Mouse (Mus musculus): ENCODE results near the gene Supt5. TPM values are rescaled to one million over a fixed set of nuclear protein-coding genes. Genes with fewer than 3 reads are reported as not detected.
A peak's percentile ranks its signal among the peaks of the same experiment; 100 is the strongest.

The Supt5 gene
- total RNA-seq, 1 experiment from 2014 or later, result 136 TPM

DNA sequence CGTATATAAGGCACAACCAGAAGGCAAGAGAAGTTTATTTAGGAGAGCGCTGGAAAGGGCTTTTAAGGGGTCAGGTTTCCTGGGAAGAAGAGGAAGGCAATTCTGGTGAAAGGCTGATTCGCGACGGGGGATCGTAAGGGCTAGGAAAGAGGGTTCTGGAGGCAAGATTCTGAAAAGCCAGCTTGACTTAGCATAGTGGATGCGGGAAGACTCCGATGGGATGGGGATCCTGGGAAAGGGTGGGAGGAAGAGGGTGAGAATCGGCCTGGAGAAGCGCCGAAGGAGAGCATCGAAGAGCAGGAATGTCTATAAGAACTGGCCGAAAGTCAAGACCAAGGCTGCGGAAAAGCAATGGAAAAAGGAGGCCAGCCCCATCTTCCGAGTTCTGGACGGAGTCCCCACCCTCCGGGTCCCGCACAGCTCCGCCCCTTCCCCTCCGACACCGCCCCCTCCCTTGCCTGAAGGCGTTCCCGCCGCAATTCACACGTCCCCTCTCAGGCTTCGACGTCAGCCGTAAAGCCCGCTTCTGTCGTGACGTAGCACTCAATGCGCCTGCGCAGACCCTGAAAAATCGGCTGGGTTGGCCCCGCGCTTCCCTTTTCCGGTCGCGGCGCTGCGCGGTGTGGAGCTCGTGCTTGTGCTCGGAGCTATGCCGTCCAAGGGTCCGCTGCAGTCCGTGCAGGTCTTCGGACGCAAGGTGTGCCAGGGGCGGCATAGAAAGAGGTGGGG lies 11.8 kb upstream of the Supt5 start, which contains the start of gene Rps16:
TSS of gene Rps16 (plus strand) at position 498 of the 729 bp plus-strand sequence.
- peak; percentile 99 for DNase-seq

DNA sequence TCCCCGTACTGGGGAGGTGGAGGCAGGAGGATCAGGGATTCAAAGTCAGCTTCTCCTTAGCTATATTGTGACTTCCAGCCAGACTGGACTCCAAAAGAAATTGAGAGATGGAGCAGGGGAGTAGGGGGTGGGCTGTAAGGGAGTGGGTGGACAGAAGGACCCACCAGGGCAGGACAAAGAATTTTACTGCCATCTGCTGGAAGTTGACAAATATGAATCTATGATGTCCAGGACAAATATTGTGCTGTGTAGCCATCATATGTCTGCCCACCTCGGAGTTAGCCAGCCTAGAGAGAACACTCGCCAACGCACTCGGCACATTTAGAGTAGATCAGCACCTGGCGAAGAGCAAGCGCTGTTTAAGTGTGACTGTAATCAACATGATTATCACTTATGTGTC lies 10.1 kb upstream of the Supt5 start:
- no peak for DNase-seq

DNA sequence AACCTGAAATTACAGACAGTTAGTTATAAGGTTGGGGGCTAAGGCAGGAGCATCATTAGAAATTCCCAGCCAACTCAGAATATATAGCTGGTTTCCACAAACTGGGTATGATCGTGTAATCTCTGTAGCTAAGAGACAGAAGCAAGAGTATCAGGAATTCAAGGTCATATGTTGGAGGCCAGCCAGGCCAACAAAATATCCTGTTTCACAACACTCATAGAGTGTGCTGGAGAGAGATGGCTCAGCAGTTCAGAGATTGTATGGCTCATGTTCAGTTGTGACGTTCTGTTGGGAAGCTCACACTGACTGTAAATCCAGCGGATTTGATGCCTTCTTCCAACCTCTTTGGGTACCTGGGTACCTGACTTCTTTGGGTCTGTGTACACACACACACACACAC lies 9.2 kb upstream of the Supt5 start:
- peak; percentile 73 for DNase-seq

DNA sequence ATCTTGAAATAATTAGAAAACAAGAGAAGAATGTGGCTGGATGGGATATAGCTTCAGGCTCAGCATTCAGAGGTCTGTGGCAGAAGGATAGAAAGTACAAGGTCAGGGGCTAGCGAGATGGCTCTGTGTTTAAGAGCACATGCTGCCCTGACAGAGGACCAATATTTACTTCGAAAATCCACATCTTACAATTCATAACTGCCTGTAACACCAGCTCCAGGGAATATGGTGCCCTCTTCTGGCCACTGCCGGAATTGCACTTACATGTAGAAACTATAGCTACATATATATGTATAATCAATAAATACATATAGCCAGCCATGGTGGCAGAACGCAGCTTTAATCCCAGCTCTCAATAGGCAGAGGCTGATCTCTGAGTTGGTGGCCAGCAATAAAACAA lies 6.1 kb upstream of the Supt5 start:
- DNase-seq, result peak; percentile 66

DNA sequence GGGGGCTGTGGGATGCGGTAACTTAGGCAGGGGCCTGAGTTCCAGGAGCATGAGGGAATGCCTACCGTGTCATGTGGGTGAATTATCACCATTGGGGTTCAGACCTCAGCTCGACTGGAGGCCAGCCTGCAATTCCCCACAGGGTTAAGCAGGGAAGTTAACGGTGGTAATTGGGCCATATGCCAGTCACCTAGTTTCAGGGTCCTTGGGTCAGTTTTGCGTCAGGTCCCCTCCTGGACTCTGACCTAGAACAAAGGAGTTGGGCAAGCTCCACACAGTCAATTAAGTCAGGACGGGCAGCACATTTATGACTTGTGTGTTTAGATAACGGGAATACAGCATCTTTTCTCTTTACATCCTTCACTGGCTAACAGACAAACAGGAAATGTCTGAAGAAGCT lies 2.8 kb upstream of the Supt5 start:
- DNase-seq, result no peak

DNA sequence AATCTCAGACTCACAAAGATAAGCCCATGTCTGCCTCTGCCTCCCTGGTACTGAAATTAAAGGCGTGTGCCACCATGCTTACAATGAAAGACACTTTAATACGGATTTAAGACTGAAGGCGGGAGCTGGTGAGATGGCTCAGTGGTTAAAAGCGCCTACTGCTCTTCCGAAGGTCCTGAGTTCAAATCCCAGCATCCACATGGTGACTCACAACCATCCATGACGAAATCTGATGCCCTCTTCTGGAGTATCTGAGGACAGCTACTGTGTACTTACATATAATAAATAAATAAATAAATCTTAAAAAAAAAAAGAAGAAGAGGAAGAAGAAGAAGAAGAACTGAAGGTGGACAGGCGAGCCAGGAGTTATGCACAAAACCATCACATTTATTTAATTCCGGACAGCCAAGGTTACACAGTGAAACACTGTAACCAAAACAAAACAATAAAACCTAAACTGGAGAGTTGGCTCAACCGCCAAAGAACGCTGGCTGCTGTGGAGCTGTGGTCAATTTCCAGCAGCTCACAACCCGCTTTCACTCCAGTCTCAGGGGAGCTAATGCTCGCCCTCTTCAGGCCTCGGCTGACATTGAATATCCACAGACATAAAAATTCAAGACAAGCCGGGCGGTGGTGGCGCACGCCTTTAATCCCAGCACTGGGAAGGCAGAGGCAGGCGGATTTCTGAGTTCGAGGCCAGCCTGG lies 819 bp upstream of the Supt5 start:
- peak; percentile 55 for DNase-seq

DNA sequence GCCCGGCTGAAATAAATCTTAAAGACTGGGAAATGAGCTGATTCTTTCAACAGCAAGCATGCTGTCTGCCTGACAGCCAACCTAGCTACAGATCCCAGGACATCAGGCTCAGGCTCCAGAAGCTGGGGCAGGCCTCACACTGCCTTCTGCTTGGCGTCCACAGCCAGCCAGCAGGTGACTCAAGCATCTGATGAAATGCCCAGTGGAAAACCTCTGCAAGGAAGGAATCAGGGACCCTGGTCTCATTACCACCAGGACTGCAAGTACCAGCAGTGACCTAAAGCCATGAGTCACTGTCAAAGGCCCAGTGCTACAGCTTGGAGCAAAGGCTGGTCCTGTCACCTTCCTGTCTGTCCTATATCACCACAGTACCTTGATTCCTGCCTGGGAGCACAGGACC lies 3.1 kb downstream of the Supt5 start:
- DNase-seq, result no peak

DNA sequence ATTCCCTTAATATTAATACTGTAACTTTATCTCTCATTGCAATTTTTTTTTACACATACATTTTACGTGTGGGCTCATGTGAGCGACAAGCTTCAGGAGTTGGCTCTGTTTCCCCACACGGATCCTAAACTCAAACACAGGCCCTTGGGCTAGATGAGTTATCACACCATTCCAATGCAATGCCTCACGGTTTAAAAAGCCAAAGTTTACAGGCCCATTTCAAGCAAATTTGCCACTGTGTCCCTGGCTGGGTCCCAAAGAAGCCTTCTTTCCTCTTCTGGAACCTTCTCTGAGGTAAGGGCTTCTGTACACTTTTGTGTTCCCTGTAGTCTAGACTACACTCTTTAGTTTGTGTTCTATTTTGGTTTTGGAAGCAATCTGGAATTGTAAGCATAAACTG lies 4.0 kb downstream of the Supt5 start:
- DNase-seq, result no peak

DNA sequence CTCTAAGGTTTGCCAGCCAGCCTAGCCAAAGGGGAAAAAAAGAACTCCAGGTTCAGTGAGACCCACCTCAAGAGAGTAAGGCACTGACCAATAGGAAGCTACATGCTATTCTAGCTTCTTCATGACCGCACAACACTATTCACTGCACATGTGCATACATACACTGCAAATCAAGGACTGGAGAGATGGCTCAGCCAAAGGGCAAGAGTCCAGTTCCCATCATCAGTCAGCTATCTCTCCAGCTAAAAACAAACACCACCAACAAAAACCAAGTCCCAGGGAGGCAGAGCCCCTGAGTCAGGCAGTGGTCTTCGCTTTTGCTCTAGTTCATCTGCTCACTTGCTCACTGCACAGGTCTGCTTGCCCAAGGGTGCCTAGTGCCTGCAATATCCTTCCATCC lies 10.3 kb downstream of the Supt5 start:
- no peak for DNase-seq

DNA sequence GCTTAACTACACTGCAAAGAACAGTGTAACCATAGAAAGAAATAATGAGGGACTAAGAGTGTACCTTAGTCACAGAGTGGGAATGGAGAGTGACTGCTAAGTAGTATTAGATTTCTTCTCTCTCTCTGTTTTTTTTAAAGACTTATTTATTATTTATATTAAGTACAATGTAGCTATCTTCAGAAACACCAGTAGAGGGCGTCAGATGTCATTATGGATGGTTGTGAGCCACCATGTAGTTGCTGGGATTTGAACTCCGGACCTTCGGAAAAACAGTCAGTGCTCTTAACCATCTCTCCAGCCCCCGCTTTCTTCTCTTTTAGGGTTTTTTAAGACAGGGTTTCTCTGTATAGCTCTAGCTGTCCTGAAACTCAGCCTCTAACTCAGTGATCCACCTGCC lies 12.1 kb downstream of the Supt5 start:
- no peak for DNase-seq

DNA sequence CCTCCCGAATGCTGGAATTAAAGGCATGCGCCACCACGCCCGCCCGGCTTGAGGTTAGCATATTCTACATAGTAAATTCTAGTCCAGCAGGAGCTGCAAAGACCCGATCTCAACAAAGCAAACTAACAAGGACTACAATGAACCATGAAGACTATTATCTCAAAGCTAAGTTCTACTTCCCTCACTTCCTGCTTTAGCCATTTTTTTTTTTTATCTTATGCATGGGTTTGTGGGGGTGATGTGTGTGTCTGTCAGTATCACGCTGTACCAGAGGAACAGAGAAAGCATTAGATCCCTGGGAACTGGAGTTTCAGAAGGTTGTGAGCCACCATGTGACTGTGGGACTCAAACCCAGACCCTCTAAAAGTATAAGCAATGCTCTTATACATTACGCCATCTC lies 13.3 kb downstream of the Supt5 start:
- DNase-seq, result no peak

DNA sequence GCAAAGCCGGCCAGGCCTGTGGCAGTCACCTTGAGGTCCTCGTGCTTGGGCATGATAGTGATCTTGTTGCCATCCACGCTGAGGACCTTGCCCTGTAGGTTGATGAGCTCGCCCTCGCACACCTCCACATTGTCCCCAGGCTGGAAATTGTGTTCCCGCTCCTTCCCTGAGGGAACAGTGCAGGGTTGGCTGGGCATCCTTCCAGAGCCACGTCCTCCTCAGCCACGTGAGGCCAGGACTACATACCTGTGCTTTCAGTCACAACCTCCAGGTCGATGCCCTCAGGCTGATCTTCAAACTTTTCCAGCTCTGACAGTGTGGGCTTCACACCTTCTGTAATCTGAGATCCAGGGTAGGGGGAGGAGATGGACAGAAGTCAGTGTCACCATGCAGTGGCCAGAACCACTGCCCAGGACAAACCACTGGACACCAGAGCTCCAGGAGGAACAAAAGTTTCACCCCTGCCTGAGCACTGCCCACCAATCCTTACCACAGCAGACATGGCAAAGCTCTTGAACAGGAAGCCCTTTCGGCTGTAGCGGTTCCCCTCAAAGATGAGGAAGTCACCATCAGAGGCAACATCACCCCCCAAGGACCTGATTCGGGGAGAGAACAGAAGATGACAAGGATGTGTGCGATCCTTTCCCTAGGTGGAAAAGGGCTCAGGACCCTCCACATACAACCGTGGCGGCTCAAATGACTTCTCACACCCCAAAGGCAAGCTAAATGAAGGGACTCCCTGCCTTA lies 16.4 kb downstream of the Supt5 start:
- no peak for DNase-seq

DNA sequence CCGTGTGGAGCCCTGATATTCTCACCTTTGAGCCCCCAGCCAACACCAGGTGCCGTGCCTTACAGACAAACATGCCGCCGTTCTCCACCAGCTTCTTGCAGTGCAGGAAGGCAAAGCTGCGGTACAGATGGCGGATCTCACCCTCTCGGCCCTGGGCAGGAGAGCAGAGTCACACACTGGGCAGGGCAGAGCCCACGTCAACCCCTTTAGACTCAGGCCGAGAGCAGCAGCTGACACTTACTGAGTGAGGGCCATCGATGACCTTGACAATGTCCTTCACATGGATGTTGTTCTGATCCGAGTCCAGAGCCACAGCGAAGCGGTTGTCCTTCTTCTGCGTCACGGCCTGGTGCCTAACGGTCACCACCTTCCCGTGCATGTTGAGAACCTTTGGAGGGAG lies 19.8 kb downstream of the Supt5 start:
- DNase-seq, result peak; percentile 43

DNA sequence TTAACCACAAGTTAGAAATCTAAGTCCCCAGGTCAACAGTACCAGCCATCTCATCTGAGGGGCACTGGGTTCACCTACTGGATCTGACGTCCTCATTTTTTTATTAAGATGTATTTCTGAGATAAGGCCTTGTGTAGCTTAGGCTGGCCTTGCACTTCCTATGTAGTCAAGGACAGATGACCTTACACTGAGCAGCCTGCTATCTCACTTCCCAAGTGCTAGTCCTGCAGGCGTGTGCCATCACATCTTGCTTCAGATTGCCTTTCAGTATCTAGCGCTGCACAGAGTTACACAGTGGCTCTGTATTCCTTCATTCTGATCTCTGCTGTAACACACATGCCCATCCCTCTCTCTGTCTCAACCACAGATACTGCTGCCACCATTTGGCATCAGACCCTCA lies 20.5 kb downstream of the Supt5 start:
- DNase-seq, result no peak

DNA sequence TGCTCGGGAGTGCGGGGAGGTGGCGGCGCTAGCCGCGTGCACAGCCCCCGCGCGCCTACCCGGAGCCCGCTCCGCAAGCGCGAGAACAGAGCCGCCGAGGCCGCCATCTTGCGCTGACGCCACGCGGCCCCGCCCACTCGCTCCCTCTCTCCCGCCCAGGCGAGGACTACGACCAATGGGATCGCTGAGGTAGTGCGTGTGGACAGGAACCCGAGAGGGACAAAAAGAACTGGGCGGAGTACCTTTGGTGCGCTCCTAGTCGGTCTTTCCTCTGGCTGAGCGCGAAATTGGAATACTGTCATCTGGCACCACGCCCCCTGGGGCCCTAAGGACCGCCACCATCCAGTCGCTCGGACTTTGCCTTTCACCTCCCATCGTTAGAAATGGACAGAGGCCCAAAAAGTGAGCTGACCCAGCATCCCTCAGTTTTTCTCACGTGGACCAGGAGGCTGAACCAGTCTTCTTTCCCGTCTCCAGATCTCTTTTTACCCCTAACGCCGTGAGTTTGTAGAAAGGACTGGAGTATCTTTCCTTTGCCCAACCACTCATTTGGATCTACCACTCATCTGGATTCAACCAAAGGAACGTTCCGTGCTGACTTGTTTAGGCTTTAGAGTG lies 26.5 kb downstream of the Supt5 start, which contains the start of gene Timm50:
TSS of gene Timm50 (minus strand) at position 147 of the 618 bp plus-strand sequence.
- peak; percentile 97 for DNase-seq

DNA sequence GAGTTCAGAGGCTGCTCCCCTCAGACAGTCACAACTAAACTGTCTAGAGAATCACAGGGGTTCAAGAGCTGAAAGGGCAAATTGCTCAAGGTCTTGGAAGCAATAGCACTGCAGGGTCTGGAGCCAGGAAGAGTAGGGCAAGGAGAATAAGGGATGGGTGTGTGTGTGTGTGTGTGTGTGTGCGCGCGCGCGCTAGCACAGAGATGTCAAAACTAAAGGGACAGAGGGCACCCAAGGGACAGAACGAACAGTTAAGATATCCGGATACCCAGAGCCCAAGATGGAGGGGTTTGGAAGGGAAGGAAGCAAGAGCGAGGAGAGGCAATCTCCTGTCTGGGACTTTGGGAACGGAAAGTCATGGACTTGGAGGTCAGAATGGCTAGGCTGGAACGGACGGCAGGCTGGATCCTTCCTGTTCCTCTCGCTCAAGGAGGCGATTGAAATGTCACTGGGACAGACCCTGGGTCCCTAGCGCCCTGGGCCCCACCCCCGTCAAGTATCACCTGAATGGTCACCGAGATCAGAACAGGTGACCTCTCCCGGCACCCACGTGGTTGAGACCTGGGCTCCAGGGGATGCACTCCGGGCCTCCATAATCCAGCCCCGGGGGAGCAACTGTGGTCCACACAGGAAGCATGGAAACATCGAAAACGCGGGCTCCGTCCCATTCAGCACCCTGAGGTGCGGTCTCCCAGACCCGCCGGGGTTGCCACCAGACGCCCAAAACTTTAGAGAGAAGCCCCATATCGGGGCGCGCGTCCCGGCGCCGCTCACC lies 27.2 kb downstream of the Supt5 start:
- no peak for DNase-seq

DNA sequence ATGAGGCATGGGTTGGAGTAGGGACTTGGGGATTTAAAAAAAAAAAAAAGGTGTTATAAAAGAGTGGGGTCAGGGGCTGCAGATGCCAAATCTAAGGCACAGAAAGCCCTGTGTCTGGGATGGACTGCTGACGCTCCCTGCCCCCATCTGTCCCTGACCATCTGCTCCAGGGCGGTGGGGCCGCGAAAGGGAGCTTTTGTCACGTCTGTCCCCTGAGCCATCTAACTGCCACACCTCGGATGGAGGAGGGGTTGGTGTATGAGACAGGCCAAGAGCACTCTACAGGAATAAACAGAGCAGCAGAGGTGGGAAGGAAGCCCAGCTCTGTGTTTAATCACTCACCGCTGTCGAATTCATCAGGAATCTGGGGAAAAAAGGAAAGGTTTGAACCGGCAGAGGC lies 28.8 kb downstream of the Supt5 start:
- DNase-seq, result no peak

DNA sequence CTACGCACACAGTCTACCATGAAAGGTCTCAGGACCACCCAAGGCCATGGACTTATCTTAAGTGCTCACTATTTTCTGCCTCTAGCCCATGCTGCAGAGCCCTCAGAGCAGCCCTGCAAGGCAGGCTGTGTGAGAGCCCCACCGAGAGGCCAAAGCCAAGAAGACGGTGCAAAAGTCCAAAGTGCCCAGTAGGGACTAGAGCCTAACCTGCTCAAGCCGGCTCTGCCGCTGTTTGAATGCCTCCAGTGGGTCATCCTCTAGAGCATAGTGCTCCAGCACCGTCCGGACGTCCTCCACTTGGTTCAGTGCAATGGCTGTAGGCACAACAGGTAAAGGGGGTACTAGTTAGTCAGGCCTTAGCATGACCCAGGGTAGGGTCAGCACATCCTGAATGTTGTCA lies 32.3 kb downstream of the Supt5 start:
- no peak for DNase-seq

DNA sequence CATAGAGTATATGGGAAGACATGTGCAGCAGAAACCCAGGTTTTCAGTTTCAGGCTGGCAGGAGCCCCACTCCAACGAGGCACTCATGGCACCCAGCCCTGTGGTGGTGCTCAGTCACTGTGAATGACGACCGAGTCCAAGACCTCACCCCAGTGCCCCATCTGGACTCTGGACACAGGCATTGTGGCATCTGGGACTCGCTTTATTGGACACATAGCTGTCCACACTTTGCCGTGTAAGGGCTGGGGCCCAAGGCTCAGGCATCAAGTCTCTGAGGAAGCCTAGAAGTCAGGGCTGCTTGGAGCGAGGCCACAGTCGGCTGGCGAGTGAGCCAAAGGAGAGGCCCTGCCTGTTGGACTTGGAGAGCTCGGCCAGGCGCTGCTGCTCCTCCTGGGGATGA lies 32.9 kb downstream of the Supt5 start:
- peak; percentile 49 for DNase-seq

DNA sequence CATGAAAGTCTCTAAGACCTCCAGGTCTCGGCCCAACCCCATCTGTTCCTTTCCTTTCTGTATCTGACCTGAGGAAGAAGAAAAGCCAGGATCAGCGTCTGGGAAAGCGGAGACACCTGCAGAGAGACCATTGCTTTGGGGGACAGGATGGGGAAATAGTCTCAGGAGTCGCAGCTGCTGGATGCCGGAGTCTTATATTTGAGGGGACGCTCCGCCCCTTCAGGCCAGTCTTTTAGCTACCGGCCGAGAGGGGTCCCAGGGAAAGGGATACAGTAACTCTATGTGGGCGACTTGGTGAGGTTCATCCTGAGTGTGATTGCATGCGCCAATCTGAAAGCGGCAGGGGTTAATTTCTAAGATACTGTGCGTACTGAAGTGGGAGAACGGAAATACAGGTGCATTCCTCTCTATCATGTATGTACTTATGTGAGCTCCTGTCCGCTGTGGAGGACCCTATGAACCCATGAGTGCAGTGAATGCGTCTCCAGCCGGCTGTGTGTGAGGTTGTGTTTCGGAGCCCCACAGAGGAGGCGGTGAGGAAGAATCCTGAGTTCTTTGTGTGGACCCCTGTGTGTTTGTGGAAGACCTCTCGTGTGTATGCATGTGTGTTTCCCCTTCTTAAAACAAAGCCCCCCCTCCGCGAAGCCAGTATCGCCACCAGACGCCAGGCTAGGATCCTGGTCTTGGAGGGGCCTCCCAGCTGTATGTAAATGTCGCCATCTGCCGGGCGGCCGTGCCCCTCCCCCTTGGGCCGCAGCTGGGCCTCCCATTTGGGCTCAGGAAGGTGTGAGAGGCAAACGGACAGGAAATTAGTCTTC lies 36.7 kb downstream of the Supt5 start, which contains the start of gene Dll3:
TSS of gene Dll3 (minus strand) at position 623 of the 818 bp plus-strand sequence.
- peak; percentile 64 for DNase-seq
